14 mouse cellular contexts compared by ENCODE assay signal in genomic region chr2:155989085-155989484, GRCm38 (mm10). TPM values are rescaled to one million over a fixed set of nuclear protein-coding genes. Genes with fewer than 3 reads are reported as not detected.
DNase-seq lines count a peak whose midpoint lies in the region; ATAC-seq and TF ChIP-seq lines count a peak whose summit lies in the region.
"Had no signal": no experiment of that assay in that cellular context is flagged by ENCODE, and none has a peak within 500 bp of the region (broad histone marks: within the 10 kb centered on the region; RNA-seq: fewer than 3 reads in every experiment).

No protein-coding gene starts in this region.

- no peak overlapping the region for H3K9ac ChIP-seq in forebrain, postnatal 0 days

- no peaks in the 10 kb centered on the region for H3K27me3 ChIP-seq in forebrain, postnatal 0 days (ENCODE audit: insufficient read depth, low read length)

- DNase-seq in layer of hippocampus, postnatal 10 days (ENCODE audit: low spot score in 2 of 2) = peak; percentile 20 to 31
- no peak for DNase-seq in layer of hippocampus, adult 11-12 months (ENCODE audit: low spot score)
- peak; percentile 75 for DNase-seq in c-Kit-positive CD71-positive TER-119-negative erythroid progenitor cells, embryonic 14.5 days (ENCODE audit: low read depth)
- peak; percentile 66 to 72 for DNase-seq in cerebellum, postnatal 36 days
- no peak for DNase-seq in gastrocnemius, adult 18-20 months (ENCODE audit: low spot score)
- DNase-seq in kidney, adult 8-10 months = no peak
- DNase-seq in forebrain, postnatal 0 days = no peak
- DNase-seq: adrenal gland, postnatal 36 days; kidney, postnatal 14 days; lung, adult 18-20 months had no signal

- WGBS in forebrain, postnatal 0 days = 79% methylated on average over 4 of the region's 4 CpGs

- no peak overlapping the region for H3K27ac ChIP-seq in forebrain, postnatal 0 days (ENCODE audit: low read depth, low read length)

- no peaks in the 10 kb centered on the region for H3K4me1 ChIP-seq in forebrain, postnatal 0 days (ENCODE audit: insufficient read depth)

- H3K9me3 ChIP-seq in forebrain, postnatal 0 days (ENCODE audit: low read length) = no peaks in the 10 kb centered on the region

- no peak overlapping the region for H3K4me2 ChIP-seq in forebrain, postnatal 0 days (ENCODE audit: low read depth)

- peak; percentile 93 for ATAC-seq in megakaryocyte-erythroid progenitor cell, adult 5-6 weeks (replicated peaks; ENCODE audit: low FRiP score, low TSS enrichment, poor library complexity, severe bottlenecking)
- ATAC-seq in forebrain, postnatal 0 days = no peak

- peaks cover 92% of the 10 kb centered on the region for H3K36me3 ChIP-seq in forebrain, postnatal 0 days (ENCODE audit: insufficient read depth)

- no peak for TF ChIP-seq CTCF in forebrain, postnatal 0 days (IDR thresholded peaks at IDR 0.05; ENCODE audit: low read depth)

- H3K4me3 ChIP-seq in forebrain, postnatal 0 days (ENCODE audit: low read depth, low read length) = no peak overlapping the region

RNA-seq across cellular contexts. Expression of gene 6430550D23Rik, which starts 18.7 kb away (rescaled TPM):
- 1 to 10 TPM in 1 of 2 experiments, under 1 TPM in 1; 0.80 to 1.1 TPM for total RNA-seq in layer of hippocampus, postnatal 10 days (2021)
- total RNA-seq in megakaryocyte-erythroid progenitor cell, adult 5-6 weeks (2014; fragmentation: Nextera tagmentation) = 0.37 and 1.3 TPM in 2 replicates
- total RNA-seq in megakaryocyte-erythroid progenitor cell, adult 5-6 weeks (2017) = 7.0 TPM in 1 of 2 replicates, not detected in the other
- total RNA-seq in gastrocnemius, adult 18-20 months (2021) = under 1 TPM; 0.12 to 0.41 TPM
- total RNA-seq in forebrain, postnatal 0 days (2014; rRNA removed) = 1.0 and 1.1 TPM in 2 replicates
- polyA plus RNA-seq in forebrain, postnatal 0 days (2015; fragmentation: Nextera tagmentation; extraction: Ambion mirVana) = 0.57 and 1.1 TPM in 2 replicates

RNA-seq across cellular contexts. Expression of gene Ergic3, which starts 18.8 kb away (rescaled TPM):
- 100 to 1,000 TPM; 198 to 232 TPM for total RNA-seq in layer of hippocampus, postnatal 10 days (2021)
- total RNA-seq in megakaryocyte-erythroid progenitor cell, adult 5-6 weeks (2014; fragmentation: Nextera tagmentation) = 160 TPM in 2 replicates
- 68.0 and 100 TPM in 2 replicates for total RNA-seq in megakaryocyte-erythroid progenitor cell, adult 5-6 weeks (2017)
- total RNA-seq in gastrocnemius, adult 18-20 months (2021) = 10 to 100 TPM; 52.9 to 53.0 TPM
- total RNA-seq in forebrain, postnatal 0 days (2014; rRNA removed) = 253 and 279 TPM in 2 replicates
- polyA plus RNA-seq in forebrain, postnatal 0 days (2015; fragmentation: Nextera tagmentation; extraction: Ambion mirVana) = 445 and 473 TPM in 2 replicates

RNA-seq across cellular contexts. Expression of gene Cep250, which starts 32.8 kb away (rescaled TPM):
- 10 to 100 TPM; 18.1 to 23.2 TPM for total RNA-seq in layer of hippocampus, postnatal 10 days (2021)
- total RNA-seq in megakaryocyte-erythroid progenitor cell, adult 5-6 weeks (2014; fragmentation: Nextera tagmentation) = 22.0 and 26.1 TPM in 2 replicates
- 23.9 and 27.9 TPM in 2 replicates for total RNA-seq in megakaryocyte-erythroid progenitor cell, adult 5-6 weeks (2017)
- total RNA-seq in gastrocnemius, adult 18-20 months (2021) = 1 to 10 TPM; 2.7 TPM
- 17.2 and 18.7 TPM in 2 replicates for total RNA-seq in forebrain, postnatal 0 days (2014; rRNA removed)
- polyA plus RNA-seq in forebrain, postnatal 0 days (2015; fragmentation: Nextera tagmentation; extraction: Ambion mirVana) = 4.9 and 8.6 TPM in 2 replicates

RNA-seq across cellular contexts. Expression of gene Gdf5, which starts 43.9 kb away (rescaled TPM):
- 1 to 10 TPM in 1 of 2 experiments, under 1 TPM in 1; 0.74 to 1.1 TPM for total RNA-seq in layer of hippocampus, postnatal 10 days (2021)
- total RNA-seq in megakaryocyte-erythroid progenitor cell, adult 5-6 weeks (2014; fragmentation: Nextera tagmentation) = not detected in 2 replicates
- not detected in 2 replicates for total RNA-seq in megakaryocyte-erythroid progenitor cell, adult 5-6 weeks (2017)
- total RNA-seq in gastrocnemius, adult 18-20 months (2021) = under 1 TPM in 1 of 2 experiments, not detected in 1; 0.38 TPM
- 3.9 TPM in 2 replicates for total RNA-seq in forebrain, postnatal 0 days (2014; rRNA removed)
- polyA plus RNA-seq in forebrain, postnatal 0 days (2015; fragmentation: Nextera tagmentation; extraction: Ambion mirVana) = 3.7 and 3.8 TPM in 2 replicates

RNA-seq across cellular contexts. Expression of gene Gm15557, which starts 48.6 kb away (rescaled TPM):
- not detected for total RNA-seq in layer of hippocampus, postnatal 10 days (2021)
- not detected in 2 replicates for total RNA-seq in megakaryocyte-erythroid progenitor cell, adult 5-6 weeks (2014; fragmentation: Nextera tagmentation)
- total RNA-seq in megakaryocyte-erythroid progenitor cell, adult 5-6 weeks (2017) = not detected in 2 replicates
- not detected for total RNA-seq in gastrocnemius, adult 18-20 months (2021)
- not detected in 2 replicates for total RNA-seq in forebrain, postnatal 0 days (2014; rRNA removed)
- polyA plus RNA-seq in forebrain, postnatal 0 days (2015; fragmentation: Nextera tagmentation; extraction: Ambion mirVana) = not detected in 2 replicates
- total RNA-seq: adrenal gland, postnatal 36 days; ES-E14; midbrain, postnatal 0 days had no signal
- polyA plus RNA-seq: heart, postnatal 0 days; midbrain, postnatal 0 days had no signal

Comparison
In these comparisons a context has a peak if more than half of its experiments do, and no peak if none do; other contexts are left out.
1. DNase-seq: peak in layer of hippocampus, postnatal 10 days (2 of 2), c-Kit-positive CD71-positive TER-119-negative erythroid progenitor cells, embryonic 14.5 days (single experiment) and cerebellum, postnatal 36 days (2 of 2); none in layer of hippocampus, adult 11-12 months (single experiment), gastrocnemius, adult 18-20 months (single experiment), kidney, adult 8-10 months (0 of 2) and forebrain, postnatal 0 days (single experiment).